Mouse (Mus musculus): ENCODE data around the gene Ptdss2. TPM values are rescaled to one million over a fixed set of nuclear protein-coding genes. Genes with fewer than 3 reads are reported as not detected.

Gene Ptdss2
- polyA plus RNA-seq, 1 experiment from 2014 or later = 60.3 TPM

GRCm38 (mm10) chr7:141195754-141196153 lies 73.6 kb downstream of the Ptdss2 start:
- Histone ChIP-seq H3K4me3 (ENCODE audit: low read length) (no peak overlapping the region), H3K27me3 (replicated peaks; ENCODE audit: control insufficient read depth, insufficient read depth, low read length) (no peaks in the 10 kb centered on the region), H3K4me2 (ENCODE audit: low read depth, low read length) (no peak overlapping the region), H3K27ac (ENCODE audit: low read length) (peak overlapping the region; percentile 59; the same call in 1 of the 2 replicates), H3K9ac (ENCODE audit: low read depth, low read length) (no peak overlapping the region), H3K36me3 (ENCODE audit: control insufficient read depth, insufficient read depth, low read length) (peaks cover 7% of the 10 kb centered on the region; the same call in 1 of the 2 replicates), H3K9me3 (ENCODE audit: control insufficient read depth, low read length) (no peaks in the 10 kb centered on the region), H3K4me1 (ENCODE audit: control insufficient read depth, insufficient read depth, low read length) (peaks cover 17% of the 10 kb centered on the region)
- ATAC-seq = no peak
- 76% methylated on average over 2 of the region's 2 CpGs for WGBS

- Histone ChIP-seq H3K9ac (ENCODE audit: low read depth, low read length) (no peak overlapping the region), H3K27ac (ENCODE audit: low read length) (no peak overlapping the region), H3K27me3 (replicated peaks; ENCODE audit: control insufficient read depth, insufficient read depth, low read length) (no peaks in the 10 kb centered on the region), H3K4me2 (ENCODE audit: low read depth, low read length) (no peak overlapping the region), H3K4me1 (ENCODE audit: control insufficient read depth, insufficient read depth, low read length) (peaks cover 17% of the 10 kb centered on the region), H3K4me3 (ENCODE audit: low read length) (no peak overlapping the region), H3K36me3 (ENCODE audit: control insufficient read depth, insufficient read depth, low read length) (no peaks in the 10 kb centered on the region), H3K9me3 (ENCODE audit: control insufficient read depth, low read length) (no peaks in the 10 kb centered on the region)
- WGBS = 87% methylated on average over 8 of the region's 8 CpGs
- no peak for ATAC-seq
Observed at GRCm38 (mm10) chr7:141196619-141197282, 74.6 kb downstream of the Ptdss2 start.

- H3K36me3 ChIP-seq (ENCODE audit: control insufficient read depth, insufficient read depth, low read length) = no peaks in the 10 kb centered on the region
- H3K9me3 ChIP-seq (ENCODE audit: control insufficient read depth, low read length) = no peaks in the 10 kb centered on the region
- no peak overlapping the region for H3K4me3 ChIP-seq (ENCODE audit: low read length)
- 70% methylated on average over 4 of the region's 4 CpGs for WGBS
- no peaks in the 10 kb centered on the region for H3K27me3 ChIP-seq (replicated peaks; ENCODE audit: control insufficient read depth, insufficient read depth, low read length)
- H3K4me2 ChIP-seq (ENCODE audit: low read depth, low read length) = no peak overlapping the region
- no peak for ATAC-seq
- peaks cover 8% of the 10 kb centered on the region for H3K4me1 ChIP-seq (ENCODE audit: control insufficient read depth, insufficient read depth, low read length)
- no peak overlapping the region for H3K9ac ChIP-seq (ENCODE audit: low read depth, low read length)
- H3K27ac ChIP-seq (ENCODE audit: low read length) = no peak overlapping the region
Observed at GRCm38 (mm10) chr7:141198121-141198520, 75.9 kb downstream of the Ptdss2 start.

GRCm38 (mm10) chr7:141204546-141204945 lies 82.4 kb downstream of the Ptdss2 start:
- ATAC-seq = no peak
- Histone ChIP-seq H3K9me3 (ENCODE audit: control insufficient read depth, low read length) (no peaks in the 10 kb centered on the region), H3K4me3 (ENCODE audit: low read length) (no peak overlapping the region), H3K9ac (ENCODE audit: low read depth, low read length) (no peak overlapping the region), H3K36me3 (ENCODE audit: control insufficient read depth, insufficient read depth, low read length) (no peaks in the 10 kb centered on the region), H3K27ac (ENCODE audit: low read length) (no peak overlapping the region), H3K4me2 (ENCODE audit: low read depth, low read length) (no peak overlapping the region), H3K4me1 (ENCODE audit: control insufficient read depth, insufficient read depth, low read length) (no peaks in the 10 kb centered on the region), H3K27me3 (replicated peaks; ENCODE audit: control insufficient read depth, insufficient read depth, low read length) (no peaks in the 10 kb centered on the region)
- 79% methylated on average over 3 of the region's 3 CpGs for WGBS

- Histone ChIP-seq H3K9ac (ENCODE audit: low read depth, low read length) (no peak overlapping the region), H3K4me3 (ENCODE audit: low read length) (no peak overlapping the region), H3K27me3 (replicated peaks; ENCODE audit: control insufficient read depth, insufficient read depth, low read length) (no peaks in the 10 kb centered on the region), H3K36me3 (ENCODE audit: control insufficient read depth, insufficient read depth, low read length) (no peaks in the 10 kb centered on the region), H3K4me2 (ENCODE audit: low read depth, low read length) (no peak overlapping the region), H3K9me3 (ENCODE audit: control insufficient read depth, low read length) (no peaks in the 10 kb centered on the region), H3K27ac (ENCODE audit: low read length) (no peak overlapping the region), H3K4me1 (ENCODE audit: control insufficient read depth, insufficient read depth, low read length) (peaks cover 4% of the 10 kb centered on the region; the same call in 1 of the 2 replicates)
- no peak for ATAC-seq
- 82% methylated on average over 5 of the region's 5 CpGs for WGBS
Observed at GRCm38 (mm10) chr7:141205504-141205903, 83.3 kb downstream of the Ptdss2 start.

GRCm38 (mm10) chr7:141206182-141206937 lies 84.2 kb downstream of the Ptdss2 start:
- H3K4me2 ChIP-seq (ENCODE audit: low read depth, low read length) = no peak overlapping the region
- no peaks in the 10 kb centered on the region for H3K9me3 ChIP-seq (ENCODE audit: control insufficient read depth, low read length)
- H3K4me1 ChIP-seq (ENCODE audit: control insufficient read depth, insufficient read depth, low read length) = peaks cover 11% of the 10 kb centered on the region; the same call in 1 of the 2 replicates
- no peaks in the 10 kb centered on the region for H3K36me3 ChIP-seq (ENCODE audit: control insufficient read depth, insufficient read depth, low read length)
- no peaks in the 10 kb centered on the region for H3K27me3 ChIP-seq (replicated peaks; ENCODE audit: control insufficient read depth, insufficient read depth, low read length)
- no peak overlapping the region for H3K4me3 ChIP-seq (ENCODE audit: low read length)
- 91% methylated on average over 18 of the region's 18 CpGs for WGBS
- no peak overlapping the region for H3K27ac ChIP-seq (ENCODE audit: low read length)
- ATAC-seq = no peak
- H3K9ac ChIP-seq (ENCODE audit: low read depth, low read length) = no peak overlapping the region

Other genes starting within 250 kb of the Ptdss2 start
- 182 and 197 TPM in 2 replicates for gene Psmd13, start 240.4 kb upstream of the Ptdss2 start, polyA plus RNA-seq (2015; fragmentation: Nextera tagmentation; extraction: Ambion mirVana)
- gene Sirt3, start 240.1 kb upstream of the Ptdss2 start, polyA plus RNA-seq (2015; fragmentation: Nextera tagmentation; extraction: Ambion mirVana) = 38.6 and 39.2 TPM in 2 replicates
- gene Cox8b, start 221.9 kb upstream of the Ptdss2 start, polyA plus RNA-seq (2015; fragmentation: Nextera tagmentation; extraction: Ambion mirVana) = 0.45 and 0.62 TPM in 2 replicates
- gene Nlrp6, start 201.5 kb upstream of the Ptdss2 start, polyA plus RNA-seq (2015; fragmentation: Nextera tagmentation; extraction: Ambion mirVana) = 71.1 and 80.5 TPM in 2 replicates
- 23.4 and 23.6 TPM in 2 replicates for gene Pgghg, start 181.0 kb upstream of the Ptdss2 start, polyA plus RNA-seq (2015; fragmentation: Nextera tagmentation; extraction: Ambion mirVana)
- gene Ifitm5, start 172.1 kb upstream of the Ptdss2 start, polyA plus RNA-seq (2015; fragmentation: Nextera tagmentation; extraction: Ambion mirVana) = 2.0 and 2.4 TPM in 2 replicates
- gene Gm45717, start 166.4 kb upstream of the Ptdss2 start, polyA plus RNA-seq (2015; fragmentation: Nextera tagmentation; extraction: Ambion mirVana) = 1.0 TPM in 1 of 2 replicates, not detected in the other
- gene Ifitm2, start 166.4 kb upstream of the Ptdss2 start, polyA plus RNA-seq (2015; fragmentation: Nextera tagmentation; extraction: Ambion mirVana) = 1,203 and 1,252 TPM in 2 replicates
- 117 and 123 TPM in 2 replicates for gene Ifitm1, start 155.2 kb upstream of the Ptdss2 start, polyA plus RNA-seq (2015; fragmentation: Nextera tagmentation; extraction: Ambion mirVana)
- gene Ifitm3, start 111.6 kb upstream of the Ptdss2 start, polyA plus RNA-seq (2015; fragmentation: Nextera tagmentation; extraction: Ambion mirVana) = 255 and 269 TPM in 2 replicates
- gene Ifitm6, start 104.5 kb upstream of the Ptdss2 start, polyA plus RNA-seq (2015; fragmentation: Nextera tagmentation; extraction: Ambion mirVana) = 1.9 and 2.0 TPM in 2 replicates
- not detected in 2 replicates for gene Gm17387, start 93.3 kb upstream of the Ptdss2 start, polyA plus RNA-seq (2015; fragmentation: Nextera tagmentation; extraction: Ambion mirVana)
- 7.2 and 7.3 TPM in 2 replicates for gene B4galnt4, start 61.3 kb upstream of the Ptdss2 start, polyA plus RNA-seq (2015; fragmentation: Nextera tagmentation; extraction: Ambion mirVana)
- gene Pkp3, start 44.2 kb upstream of the Ptdss2 start, polyA plus RNA-seq (2015; fragmentation: Nextera tagmentation; extraction: Ambion mirVana) = 31.3 and 32.4 TPM in 2 replicates
- 29.4 and 32.8 TPM in 2 replicates for gene Sigirr, start 21.8 kb upstream of the Ptdss2 start, polyA plus RNA-seq (2015; fragmentation: Nextera tagmentation; extraction: Ambion mirVana)
- 43.6 and 50.1 TPM in 2 replicates for gene Ano9, start 4.6 kb upstream of the Ptdss2 start, polyA plus RNA-seq (2015; fragmentation: Nextera tagmentation; extraction: Ambion mirVana)
- gene Rnh1, start 50.5 kb downstream of the Ptdss2 start, polyA plus RNA-seq (2015; fragmentation: Nextera tagmentation; extraction: Ambion mirVana) = 159 and 160 TPM in 2 replicates
- gene Hras, start 71.6 kb downstream of the Ptdss2 start, polyA plus RNA-seq (2015; fragmentation: Nextera tagmentation; extraction: Ambion mirVana) = 21.9 and 47.0 TPM in 2 replicates
- 5.3 and 6.5 TPM in 2 replicates for gene Lrrc56, start 71.8 kb downstream of the Ptdss2 start, polyA plus RNA-seq (2015; fragmentation: Nextera tagmentation; extraction: Ambion mirVana)
- 4.0 TPM in 2 replicates for gene Lmntd2, start 91.7 kb downstream of the Ptdss2 start, polyA plus RNA-seq (2015; fragmentation: Nextera tagmentation; extraction: Ambion mirVana)
- gene Rassf7, start 93.5 kb downstream of the Ptdss2 start, polyA plus RNA-seq (2015; fragmentation: Nextera tagmentation; extraction: Ambion mirVana) = 75.6 and 77.5 TPM in 2 replicates
- gene Phrf1, start 106.4 kb downstream of the Ptdss2 start, polyA plus RNA-seq (2015; fragmentation: Nextera tagmentation; extraction: Ambion mirVana) = 55.2 and 56.7 TPM in 2 replicates
- 6.5 and 9.1 TPM in 2 replicates for gene Irf7, start 144.1 kb downstream of the Ptdss2 start, polyA plus RNA-seq (2015; fragmentation: Nextera tagmentation; extraction: Ambion mirVana)
- 167 and 234 TPM in 2 replicates for gene Cdhr5, start 154.4 kb downstream of the Ptdss2 start, polyA plus RNA-seq (2015; fragmentation: Nextera tagmentation; extraction: Ambion mirVana)
- 304 and 334 TPM in 2 replicates for gene Sct, start 156.8 kb downstream of the Ptdss2 start, polyA plus RNA-seq (2015; fragmentation: Nextera tagmentation; extraction: Ambion mirVana)
- gene Drd4, start 169.6 kb downstream of the Ptdss2 start, polyA plus RNA-seq (2015; fragmentation: Nextera tagmentation; extraction: Ambion mirVana) = 0.23 and 0.48 TPM in 2 replicates
- gene Deaf1, start 205.3 kb downstream of the Ptdss2 start, polyA plus RNA-seq (2015; fragmentation: Nextera tagmentation; extraction: Ambion mirVana) = 61.0 and 64.4 TPM in 2 replicates
- gene Tmem80, start 205.4 kb downstream of the Ptdss2 start, polyA plus RNA-seq (2015; fragmentation: Nextera tagmentation; extraction: Ambion mirVana) = 32.4 and 34.2 TPM in 2 replicates
- gene Eps8l2, start 216.5 kb downstream of the Ptdss2 start, polyA plus RNA-seq (2015; fragmentation: Nextera tagmentation; extraction: Ambion mirVana) = 191 and 214 TPM in 2 replicates

Data from intestine, embryonic 16.5 days (tissue).